Mouse (Mus musculus) heart, adult 2 months (tissue): ENCODE measurements around the gene Tln2. TPM values are rescaled to one million over a fixed set of nuclear protein-coding genes. Genes with fewer than 3 reads are reported as not detected.
A peak's percentile ranks its signal among the peaks of the same experiment; 100 is the strongest.

Experiments
- DNase-seq, 2 experiments: peaks; one replicate each; pipeline ENCODE4 v3.0.0; 2021
- H3K27ac ChIP-seq: fragments of 200-600 bp; 2 replicates; pipeline ENCODE4 v1.8.1; 2022
- H3K27me3 ChIP-seq: fragments of 200-500 bp; 2 replicates; pipeline ENCODE4 v1.6.1; 2012; ENCODE audit warnings: mild to moderate bottlenecking, low read length, inconsistent platforms, mixed read lengths; ENCODE audit not compliant: control insufficient read depth, insufficient read depth
- H3K36me3 ChIP-seq: fragments of 200-500 bp; 2 replicates; pipeline ENCODE4 v1.6.1; 2012; ENCODE audit warnings: low read length, inconsistent platforms; ENCODE audit not compliant: control insufficient read depth, insufficient read depth
- H3K4me1 ChIP-seq: fragments of 200-500 bp; 2 replicates; pipeline ENCODE4 v1.6.1; 2011; ENCODE audit warnings: low read length; ENCODE audit not compliant: control insufficient read depth, insufficient read depth
- H3K4me3 ChIP-seq: fragments of 200-600 bp; 2 replicates; pipeline ENCODE4 v1.8.1; 2022
- H3K79me2 ChIP-seq: fragments of 200-500 bp; replicated peaks from 2 replicates; pipeline ENCODE4 v1.6.1; 2012; ENCODE audit warnings: mild to moderate bottlenecking, inconsistent platforms, low read length, moderate library complexity, mixed read lengths; ENCODE audit not compliant: control insufficient read depth, insufficient read depth
- H3K9ac ChIP-seq: fragments of 200-500 bp; 2 replicates; pipeline ENCODE4 v1.6.1; 2012; ENCODE audit warnings: low read depth, mild to moderate bottlenecking, control low read depth, inconsistent platforms, low read length, mixed read lengths
- CTCF ChIP-seq: fragments of 200-600 bp; IDR thresholded peaks from 2 replicates; pipeline ENCODE4 v1.8.1; 2022; ENCODE audit warnings: antibody characterized with exemption, mild to moderate bottlenecking, moderate library complexity
- EP300 ChIP-seq: fragments of 200-500 bp; IDR thresholded peaks from 2 replicates; pipeline ENCODE4 v1.6.1; 2011; ENCODE audit warnings: low read depth, low read length, control low read depth; ENCODE audit not compliant: insufficient read depth
- POLR2A ChIP-seq: fragments of 200-500 bp; IDR thresholded peaks from 2 replicates; pipeline ENCODE4 v1.6.1; 2011; ENCODE audit warnings: mild to moderate bottlenecking, low read depth, low read length, control low read depth; ENCODE audit not compliant: insufficient read depth
- whole genome bisulfite sequencing: fragments of 180-500 bp; shearing (Covaris S2); methylation state at CpG from one replicate; pipeline ENCODE4 v1.1.7; 2018; 5-methylcytosine and 5-hydroxymethylcytosine counted together
- intact Hi-C: fragments of 180-260 bp; cut with DNase I; formaldehyde crosslinking; loops from one replicate; pipeline ENCODE4 v1.15.1; 2025
- polyA plus RNA-seq: library from polyadenylated mRNA; depleted of rRNA; stranded (reverse); fragments of >200 nt; gene quantifications from 2 replicates; pipeline ENCODE4 v1.2.3, GENCODE M21; 2012
- total RNA-seq, 2 experiments: library from RNA; stranded (reverse); gene quantifications; 2 replicates each; pipeline ENCODE4 v1.2.3; 2021

The Tln2 gene
- total and polyA plus RNA-seq, 3 experiments = 20.1 to 78.2 (median 67.1) TPM

GRCm38 (mm10) chr9:67250141-67250540 lies 309.4 kb downstream of the Tln2 start:
- DNase-seq = no peak
- intact Hi-C loops = loop anchor here (2.0 kb wide), 1 partner anchor 25 kb away; no protein-coding TSS in a partner anchor
- Histone ChIP-seq H3K9ac (no peak overlapping the region), H3K27me3 (no peaks in the 10 kb centered on the region), H3K27ac (peak overlapping the region; percentile 52), H3K79me2 (no peaks in the 10 kb centered on the region), H3K4me1 (peaks cover 1% of the 10 kb centered on the region; the same call in 1 of the 2 replicates), H3K4me3 (no peak overlapping the region), H3K36me3 (no peaks in the 10 kb centered on the region)
- TF ChIP-seq CTCF (no peak), EP300 (no peak), POLR2A (no peak)
- WGBS = 69% methylated on average over 2 of the region's 2 CpGs

GRCm38 (mm10) chr9:67247365-67247950 lies 312.0 kb downstream of the Tln2 start:
- Histone ChIP-seq H3K9ac (no peak overlapping the region), H3K36me3 (no peaks in the 10 kb centered on the region), H3K79me2 (no peaks in the 10 kb centered on the region), H3K27me3 (no peaks in the 10 kb centered on the region), H3K4me3 (no peak overlapping the region), H3K4me1 (peaks cover 1% of the 10 kb centered on the region; the same call in 1 of the 2 replicates), H3K27ac (peak overlapping the region; percentile 51)
- TF ChIP-seq EP300 (no peak), POLR2A (no peak), CTCF (no peak)
- 74% methylated on average over 10 of the region's 10 CpGs for WGBS
- intact Hi-C loops = no loop called here
- DNase-seq = peak in 1 of 2 experiments; percentile 32

- Histone ChIP-seq H3K4me3 (no peak overlapping the region), H3K79me2 (no peaks in the 10 kb centered on the region), H3K27me3 (no peaks in the 10 kb centered on the region), H3K36me3 (no peaks in the 10 kb centered on the region), H3K27ac (no peak overlapping the region), H3K4me1 (no peaks in the 10 kb centered on the region; the same call in 1 of the 2 replicates), H3K9ac (no peak overlapping the region)
- 93% methylated on average over 2 of the region's 2 CpGs for WGBS
- DNase-seq = no peak
- TF ChIP-seq CTCF (peak; percentile 49), POLR2A (no peak)
- intact Hi-C loops = no loop called here
Measured at GRCm38 (mm10) chr9:67245265-67245664, 314.2 kb downstream of the Tln2 start.

DNA sequence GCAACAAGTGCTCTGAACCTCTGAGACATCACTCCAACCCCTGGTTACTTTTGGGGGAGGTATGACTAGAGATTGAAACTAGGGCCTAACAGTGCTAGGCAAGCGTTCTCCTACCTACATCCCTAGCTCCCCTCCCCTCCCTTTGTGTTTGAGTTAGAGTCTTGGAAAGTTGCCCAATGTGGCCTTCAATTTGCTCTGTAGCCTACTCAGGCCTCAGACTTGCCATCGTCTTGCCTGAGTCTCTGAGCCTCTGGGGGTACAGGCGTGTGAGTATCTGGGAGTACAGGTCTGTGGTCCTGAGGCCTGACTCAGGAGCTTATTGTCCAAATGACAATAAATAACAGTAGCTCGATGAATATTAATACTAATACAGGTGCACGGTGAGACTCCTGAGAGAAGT lies 317.8 kb downstream of the Tln2 start:
- Histone ChIP-seq H3K36me3 (no peaks in the 10 kb centered on the region), H3K4me1 (no peaks in the 10 kb centered on the region), H3K9ac (no peak overlapping the region), H3K27ac (no peak overlapping the region), H3K27me3 (no peaks in the 10 kb centered on the region), H3K4me3 (no peak overlapping the region), H3K79me2 (no peaks in the 10 kb centered on the region)
- WGBS = 91% methylated on average over 5 of the region's 5 CpGs
- TF ChIP-seq POLR2A = no peak
- no peak for TF ChIP-seq EP300
- TF ChIP-seq CTCF = no peak
- intact Hi-C loops = no loop called here
- DNase-seq = no peak

DNA sequence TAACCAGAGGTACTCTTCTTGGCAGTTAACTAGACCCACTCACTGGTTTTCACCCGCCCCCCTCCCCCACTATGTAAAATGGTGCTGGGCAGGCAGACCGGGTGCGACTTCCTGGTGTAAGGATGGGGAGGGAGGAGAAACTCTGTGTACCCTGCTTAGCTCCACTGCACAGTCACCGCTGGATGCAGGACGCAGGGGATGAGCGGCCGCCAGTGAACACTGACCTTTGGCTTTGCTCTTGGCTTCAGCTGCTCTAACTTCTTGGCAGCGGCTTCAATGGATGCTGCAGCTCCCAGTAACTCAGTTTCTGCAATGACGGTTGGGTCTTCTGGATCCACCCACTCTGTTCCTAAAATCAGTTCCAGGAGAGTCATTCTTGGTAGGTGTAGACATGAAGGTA lies 319.0 kb downstream of the Tln2 start:
- no peaks in the 10 kb centered on the region for H3K36me3 ChIP-seq
- DNase-seq = peak; percentile 57 to 62
- H3K27ac ChIP-seq = no peak overlapping the region
- H3K4me3 ChIP-seq = no peak overlapping the region
- H3K27me3 ChIP-seq = no peaks in the 10 kb centered on the region
- 58% methylated on average over 9 of the region's 9 CpGs for WGBS
- H3K79me2 ChIP-seq = no peaks in the 10 kb centered on the region
- intact Hi-C loops = no loop called here
- no peak for TF ChIP-seq EP300
- TF ChIP-seq CTCF = no peak
- no peak for TF ChIP-seq POLR2A
- no peak overlapping the region for H3K9ac ChIP-seq
- H3K4me1 ChIP-seq = no peaks in the 10 kb centered on the region; the same call in 1 of the 2 replicates

- H3K27me3 ChIP-seq = no peaks in the 10 kb centered on the region
- H3K4me3 ChIP-seq = no peak overlapping the region
- TF ChIP-seq CTCF = no peak
- TF ChIP-seq POLR2A = no peak
- TF ChIP-seq EP300 = no peak
- no peak overlapping the region for H3K9ac ChIP-seq
- intact Hi-C loops = no loop called here
- no peak overlapping the region for H3K27ac ChIP-seq
- no peaks in the 10 kb centered on the region for H3K79me2 ChIP-seq
- no peaks in the 10 kb centered on the region for H3K36me3 ChIP-seq
- DNase-seq = no peak
- 68% methylated on average over 3 of the region's 3 CpGs for WGBS
- H3K4me1 ChIP-seq = no peaks in the 10 kb centered on the region; the same call in 1 of the 2 replicates
Measured at GRCm38 (mm10) chr9:67236987-67237386, 322.5 kb downstream of the Tln2 start.
